Mouse (Mus musculus): ENCODE data around the gene Lin52. TPM values are rescaled to one million over a fixed set of nuclear protein-coding genes. Genes with fewer than 3 reads are reported as not detected.

The Lin52 gene
- total RNA-seq, 2 experiments from 2014 or later = 9.9 to 12.0 TPM

DNA sequence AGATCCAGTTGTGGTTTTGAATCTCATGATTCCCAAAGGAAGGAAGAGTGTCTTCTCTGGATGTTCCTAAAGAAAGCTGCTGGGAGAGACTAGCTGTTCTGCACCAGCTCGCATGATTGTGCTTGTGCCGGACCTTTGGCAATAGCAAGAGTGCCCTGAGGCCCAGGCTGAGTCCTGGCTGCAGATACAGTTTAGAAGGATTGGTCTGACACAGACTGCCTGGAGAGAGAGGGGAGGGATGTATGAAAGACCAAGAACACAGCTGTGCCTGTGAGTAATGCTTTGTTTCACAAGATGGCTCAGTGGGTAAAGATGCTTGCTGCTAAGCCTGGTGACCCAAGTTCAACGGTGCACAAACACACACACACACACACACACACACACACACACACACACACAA, 11.6 kb downstream of the Lin52 start:
- DNase-seq = no peak

DNA sequence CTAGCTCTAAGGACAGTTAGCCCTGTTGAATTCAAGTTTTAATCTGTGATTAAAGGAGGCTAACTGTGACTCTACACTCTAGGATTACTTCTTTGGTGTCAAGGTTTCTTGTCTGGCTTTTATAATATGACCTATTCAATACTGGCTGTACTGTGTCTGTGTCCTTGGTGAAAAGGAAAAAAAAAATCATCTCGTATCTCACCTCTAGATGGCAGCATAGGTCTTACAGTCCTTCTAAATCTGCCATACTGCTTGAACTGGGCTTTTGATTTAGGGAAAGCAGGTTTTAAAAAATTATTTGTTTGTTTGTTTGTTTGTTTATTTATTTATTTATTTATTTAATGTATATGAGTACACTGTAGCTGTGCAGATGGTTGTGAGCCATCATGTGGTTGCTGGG, 17.5 kb downstream of the Lin52 start:
- peak; percentile 14 to 57 for DNase-seq

DNA sequence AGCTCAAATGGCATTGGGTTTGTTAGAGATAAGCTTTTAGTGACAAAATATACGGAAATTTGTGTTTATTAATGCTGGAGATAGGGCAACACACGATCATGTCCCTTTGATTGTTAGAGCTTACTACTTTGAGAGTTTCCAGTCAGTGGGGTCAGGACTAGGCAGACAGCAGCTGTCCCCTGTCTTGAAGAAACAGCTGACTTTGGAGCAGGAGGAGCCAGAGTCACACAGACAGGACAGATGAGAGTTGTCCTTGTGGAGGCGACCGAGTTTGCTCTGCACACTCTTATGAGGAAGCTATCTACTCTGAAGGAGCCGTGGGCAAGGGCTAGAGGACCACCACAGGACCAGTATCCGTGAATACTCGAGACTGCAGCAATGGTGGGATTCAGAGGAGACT, 27.7 kb downstream of the Lin52 start:
- DNase-seq = no peak

DNA sequence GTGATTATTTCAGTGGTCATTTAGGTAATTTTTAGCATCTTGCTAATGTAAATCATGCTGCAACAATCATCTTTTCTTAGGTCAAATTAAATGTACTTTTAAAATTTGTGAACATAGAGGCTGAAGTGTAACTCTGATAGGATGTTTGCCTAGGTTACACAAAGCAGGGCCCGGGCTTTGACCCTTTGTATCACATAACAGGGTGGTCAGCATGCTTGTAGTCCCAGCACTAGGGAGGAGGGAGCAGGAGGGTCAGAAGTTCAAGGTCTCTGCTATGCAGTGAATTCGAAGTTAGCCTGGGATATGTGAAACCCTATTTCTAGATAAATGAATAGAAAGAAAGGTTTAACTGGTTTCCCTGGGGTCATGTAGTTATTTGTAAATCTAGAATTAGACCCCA, 30.0 kb downstream of the Lin52 start:
- DNase-seq = no peak

DNA sequence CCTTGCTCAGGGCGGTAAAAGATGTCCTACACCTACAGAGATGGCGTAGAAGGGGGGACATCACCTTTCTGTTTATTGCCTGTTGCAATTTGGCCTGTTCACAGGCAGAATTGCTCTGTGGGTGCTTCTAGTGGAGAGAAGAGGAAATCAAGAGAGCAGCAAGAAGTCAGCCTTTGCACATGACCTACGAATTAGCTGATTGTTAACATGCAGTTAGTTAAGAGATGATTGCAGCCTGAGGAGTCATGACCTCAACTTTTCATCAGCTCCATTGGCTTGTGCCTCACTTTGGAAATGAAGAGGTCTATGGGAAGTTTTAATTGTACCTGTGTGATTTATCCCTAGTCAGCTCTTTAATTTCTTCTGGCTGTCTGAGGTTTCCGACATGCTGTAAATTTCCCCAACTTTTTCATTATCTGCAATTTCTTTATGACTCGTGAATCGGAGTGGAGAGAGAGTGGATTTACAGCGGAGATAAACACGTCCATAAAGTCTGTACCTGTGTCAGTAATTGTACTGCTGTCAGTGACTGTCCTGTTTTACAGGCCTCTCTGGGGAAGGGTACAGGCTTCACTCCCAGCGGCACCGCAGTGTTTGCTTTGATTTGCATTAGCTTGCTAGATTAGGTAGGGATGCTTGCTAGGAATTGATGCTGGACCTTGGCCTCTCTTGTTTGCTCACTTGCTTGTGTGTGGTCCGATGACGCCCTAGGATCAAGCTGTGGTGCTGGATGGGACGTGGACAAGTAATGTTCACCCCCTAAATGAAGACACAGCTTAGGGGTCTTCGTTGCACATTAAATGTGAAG, 31.8 kb downstream of the Lin52 start:
- no peak for DNase-seq

DNA sequence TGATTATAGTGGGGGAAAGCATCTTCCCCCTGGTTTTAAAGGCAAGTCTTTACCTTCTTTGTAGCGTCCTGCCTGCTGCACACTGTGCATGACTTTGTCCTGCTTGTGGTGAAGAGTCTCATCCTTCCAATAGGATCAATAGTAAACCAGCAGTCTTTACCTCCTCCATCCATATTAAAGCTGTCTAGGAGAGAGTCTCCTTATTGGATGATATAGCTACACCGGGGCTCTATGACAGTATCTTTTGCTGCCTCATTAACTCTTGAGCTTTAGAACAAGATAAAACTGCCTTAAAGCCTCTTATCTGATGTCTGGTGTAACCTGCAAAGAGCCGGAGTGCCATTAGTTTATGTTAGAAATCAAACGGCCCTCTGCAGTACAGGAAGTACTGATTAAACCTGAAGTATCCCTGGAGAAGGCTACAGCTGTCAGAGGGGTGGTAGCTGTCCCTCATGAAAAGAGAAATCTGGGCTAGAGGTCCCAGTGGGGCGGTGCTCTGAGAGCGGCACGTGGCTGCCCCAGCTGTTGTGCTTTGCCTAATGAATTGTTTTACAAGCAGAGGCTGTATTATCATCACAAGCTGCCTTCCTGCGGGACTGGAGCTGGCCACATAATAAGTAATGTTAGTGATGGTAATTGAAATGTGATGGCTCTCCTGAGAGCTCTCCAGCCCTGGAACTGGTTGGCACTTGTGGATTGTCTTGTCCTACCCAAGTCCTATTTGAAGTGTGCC, 36.3 kb downstream of the Lin52 start:
- peak; percentile 34 to 43 for DNase-seq

DNA sequence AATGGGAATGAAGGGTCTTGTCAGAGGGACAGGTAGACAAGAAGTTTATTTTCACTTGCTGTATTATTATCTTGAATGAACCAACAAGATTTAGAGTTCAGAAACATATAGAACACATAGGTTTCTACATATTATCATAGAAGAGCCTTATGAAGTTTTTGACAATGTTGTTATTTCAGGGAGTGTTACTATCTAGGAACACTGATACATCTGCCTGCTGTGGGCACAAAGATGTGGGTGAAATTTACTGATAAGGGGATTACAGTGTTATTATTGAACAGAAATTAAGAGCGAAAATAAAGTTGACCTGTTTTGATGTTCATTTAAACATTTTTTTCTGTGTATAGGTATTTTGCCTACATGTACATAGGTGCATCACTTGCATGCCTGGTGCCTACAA, 45.6 kb downstream of the Lin52 start:
- no peak for DNase-seq

DNA sequence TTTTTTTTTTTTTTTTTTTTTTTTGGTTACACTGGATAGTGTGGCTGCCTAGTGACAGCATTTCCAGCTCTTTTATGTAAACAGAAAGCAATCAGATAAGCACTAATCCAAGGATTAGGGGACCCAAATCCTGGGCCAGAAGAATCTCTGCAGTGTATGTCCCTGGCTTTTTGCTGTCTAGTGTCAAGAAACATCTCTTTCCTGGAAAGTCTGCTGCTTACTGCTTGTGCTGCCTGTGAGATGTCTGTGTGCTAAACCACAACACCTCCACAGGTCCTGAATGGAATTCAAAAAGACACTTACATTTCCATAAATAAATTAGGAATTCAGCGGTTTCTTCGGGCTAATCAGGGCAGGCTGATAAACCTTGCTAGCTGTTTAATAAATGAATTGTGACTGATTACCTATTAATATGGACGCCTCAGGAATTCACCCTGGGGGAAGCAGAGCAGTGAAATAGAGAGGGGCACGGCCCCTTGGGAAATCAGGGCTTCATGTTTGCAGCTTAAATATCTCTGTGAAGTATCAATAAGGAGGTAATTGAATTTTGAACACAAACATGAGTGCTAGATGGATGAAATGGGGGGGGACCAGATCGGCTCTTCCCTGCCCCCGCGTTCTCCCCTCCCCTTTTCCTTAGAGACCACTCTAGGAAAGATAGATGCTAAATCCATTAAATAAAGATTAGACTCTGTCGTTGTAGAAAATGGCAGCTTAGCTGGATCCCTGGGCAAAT, 49.5 kb downstream of the Lin52 start:
- no peak for DNase-seq

DNA sequence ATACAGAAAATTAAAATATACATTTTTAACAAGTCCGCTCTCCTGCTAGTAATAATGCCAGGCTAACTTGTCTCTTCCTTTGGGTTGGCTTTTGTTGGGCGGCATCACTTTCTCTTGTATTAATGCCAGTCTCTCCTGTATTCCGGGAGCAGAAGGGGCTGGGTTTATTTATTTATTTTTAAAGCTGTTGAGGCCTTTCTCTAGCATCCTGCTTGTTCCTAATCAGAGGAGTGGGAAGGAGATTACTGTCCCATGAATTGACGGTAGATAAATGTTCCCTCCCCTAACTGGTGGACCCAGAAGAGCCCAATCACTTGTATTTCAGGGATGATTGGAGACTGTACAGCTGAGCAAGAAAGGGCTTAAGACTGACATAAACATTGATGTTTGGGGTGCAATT, 50.1 kb downstream of the Lin52 start:
- DNase-seq = no peak

DNA sequence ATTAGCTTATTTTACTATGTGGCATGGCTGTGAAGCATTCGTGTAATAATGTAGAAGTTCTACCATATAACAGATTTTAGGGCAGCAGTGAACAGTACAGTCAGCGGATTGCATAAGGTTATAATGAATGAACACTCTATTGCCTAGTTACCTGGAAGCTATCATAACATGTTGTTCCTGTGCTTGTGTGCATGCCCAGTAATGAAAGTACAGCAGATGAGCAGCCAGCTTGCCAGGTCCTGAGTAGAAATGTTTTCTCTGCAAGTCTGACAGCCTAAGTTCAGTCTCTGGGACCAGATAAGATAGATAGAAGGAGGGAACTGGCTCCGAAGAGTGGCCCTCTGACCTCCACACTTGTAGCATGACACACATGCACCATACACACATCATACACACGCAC, 55.6 kb downstream of the Lin52 start:
- DNase-seq = peak in 1 of 2 experiments; percentile 9

DNA sequence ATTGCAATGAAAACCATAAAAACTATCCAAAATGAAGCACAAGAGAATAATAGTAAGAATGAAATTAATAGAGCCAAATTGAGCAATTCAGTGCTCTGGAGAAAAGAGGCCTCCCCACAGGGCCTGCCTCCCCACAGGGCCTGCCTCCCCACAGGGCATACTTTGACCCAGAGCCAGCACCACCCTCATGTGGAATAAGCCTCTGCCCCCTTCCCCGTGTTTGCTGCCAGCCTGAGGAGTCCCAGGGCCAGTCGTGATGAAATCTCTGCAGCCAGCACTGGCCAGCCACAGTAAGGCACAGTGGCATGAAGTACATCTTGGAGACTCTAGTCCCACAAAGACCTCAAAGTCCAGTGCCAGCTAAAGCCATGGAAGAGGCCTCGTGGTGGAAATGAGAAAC, 60.8 kb downstream of the Lin52 start:
- no peak for DNase-seq

DNA sequence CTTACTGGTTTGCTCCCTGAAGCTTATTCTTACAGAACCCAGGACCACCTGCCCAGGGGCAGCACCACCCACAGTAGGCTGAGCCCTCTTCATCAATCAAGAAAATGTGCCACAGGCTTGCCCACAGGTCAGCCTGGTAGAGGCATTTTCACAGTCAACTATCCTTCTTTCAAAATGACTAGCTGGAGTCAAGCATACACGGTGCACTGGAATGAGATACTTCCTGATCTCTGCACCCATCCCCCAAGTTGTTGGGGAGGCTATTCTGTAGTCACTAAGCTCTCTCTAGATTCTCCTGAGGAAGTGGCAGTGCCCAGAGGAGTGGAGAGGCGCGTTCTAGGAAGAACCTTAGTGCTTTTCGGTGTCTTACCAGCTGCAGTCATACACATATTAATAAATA, 64.3 kb downstream of the Lin52 start:
- DNase-seq = peak in 1 of 2 experiments; percentile 7

DNA sequence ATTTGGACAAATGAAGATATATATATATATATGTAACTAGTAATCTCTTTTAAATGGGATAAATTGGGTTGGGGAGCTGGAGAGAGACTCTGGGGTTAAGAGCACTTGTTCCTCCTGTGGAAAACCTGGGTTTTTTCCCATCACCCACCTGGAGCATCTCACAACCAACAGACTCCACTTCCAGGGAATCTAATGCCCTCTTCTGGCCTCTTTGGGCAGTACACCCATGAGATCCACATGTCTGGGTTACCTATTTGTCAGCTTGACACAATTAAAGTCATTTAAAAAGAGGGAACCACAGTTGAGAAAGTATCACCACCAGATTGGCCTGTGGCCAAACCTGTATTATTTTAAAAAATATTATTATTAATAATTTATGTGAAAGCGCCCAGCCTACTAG, 65.4 kb downstream of the Lin52 start:
- no peak for DNase-seq

DNA sequence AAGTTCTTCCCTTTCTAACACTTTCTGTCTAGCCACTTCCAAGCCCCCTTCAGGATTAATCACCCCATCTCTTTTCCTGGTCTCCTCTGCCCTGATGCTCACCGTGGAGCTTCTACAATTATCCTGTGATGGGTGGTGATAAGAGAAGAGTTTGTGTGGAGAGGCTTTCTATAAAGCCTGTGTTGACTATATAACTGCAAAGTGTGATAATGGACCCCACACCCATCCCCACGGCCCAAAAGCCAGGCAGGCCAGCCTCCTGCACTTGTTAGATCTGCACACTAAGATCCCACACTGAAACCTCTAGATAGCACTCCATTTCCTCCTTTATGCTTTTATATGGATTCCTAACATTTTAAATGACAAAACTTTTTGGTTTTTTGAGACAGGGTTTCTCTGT, 66.8 kb downstream of the Lin52 start:
- DNase-seq = no peak

DNA sequence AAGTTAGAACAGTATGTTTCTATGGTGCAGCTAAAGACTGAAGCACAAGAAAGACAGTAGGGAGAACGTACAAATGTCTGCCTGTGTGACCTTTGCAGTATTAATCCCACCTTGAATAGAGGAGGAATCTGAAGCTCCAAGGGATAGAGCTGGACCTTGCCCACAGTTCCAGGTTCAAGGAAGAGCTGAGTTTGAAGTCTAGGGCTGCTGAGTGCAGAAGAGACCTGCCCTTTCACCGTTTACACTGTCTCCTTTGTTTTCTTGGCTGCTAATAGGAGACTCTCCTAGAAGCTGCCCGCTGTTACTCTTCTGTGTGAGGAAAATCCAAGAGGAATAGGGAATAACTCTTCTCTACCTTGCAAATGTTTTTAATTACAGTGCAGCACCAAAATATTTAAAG, 72.5 kb downstream of the Lin52 start:
- no peak for DNase-seq

DNA sequence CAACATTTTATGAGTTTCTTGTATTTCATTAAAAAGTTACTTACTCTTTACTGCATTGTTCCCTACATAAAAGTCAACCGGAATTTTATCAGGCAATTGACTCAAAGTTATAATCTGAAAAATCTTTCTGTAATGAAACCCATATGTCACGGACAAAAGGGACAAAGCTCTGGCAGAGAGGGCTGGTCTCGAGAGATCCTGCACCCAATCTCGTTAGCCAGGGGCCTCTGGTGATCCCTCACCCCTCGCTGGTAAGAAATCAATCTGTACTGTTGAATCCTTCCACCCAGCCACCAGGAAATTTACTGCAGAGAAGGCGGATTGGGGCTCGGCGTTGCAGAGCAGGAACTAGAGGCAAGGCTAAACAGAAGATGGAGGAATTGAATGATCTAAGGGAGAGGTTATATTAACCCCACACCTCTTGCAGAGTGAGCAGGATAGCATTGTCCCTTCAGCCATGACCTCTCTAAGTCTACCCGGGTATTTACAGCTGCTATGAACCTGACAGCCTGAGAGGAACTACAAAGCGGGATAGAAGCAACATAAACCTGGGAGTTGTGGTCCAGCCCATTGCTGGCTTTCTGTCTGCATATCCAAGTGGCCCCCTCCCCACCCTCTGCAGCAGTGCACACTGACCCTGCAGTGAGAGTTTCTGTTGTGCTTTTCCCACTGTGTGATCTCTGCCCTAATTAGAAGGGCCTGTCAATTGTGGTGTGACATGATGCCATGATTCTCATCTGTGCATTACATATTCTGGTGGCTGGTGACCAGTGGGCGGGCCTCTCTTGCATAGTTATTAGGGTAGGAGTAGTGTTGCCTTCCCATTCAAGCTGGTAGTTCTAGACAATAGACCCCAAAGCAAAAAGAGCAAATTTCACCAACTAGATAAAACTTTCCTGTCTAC, 73.2 kb downstream of the Lin52 start:
- DNase-seq = no peak

DNA sequence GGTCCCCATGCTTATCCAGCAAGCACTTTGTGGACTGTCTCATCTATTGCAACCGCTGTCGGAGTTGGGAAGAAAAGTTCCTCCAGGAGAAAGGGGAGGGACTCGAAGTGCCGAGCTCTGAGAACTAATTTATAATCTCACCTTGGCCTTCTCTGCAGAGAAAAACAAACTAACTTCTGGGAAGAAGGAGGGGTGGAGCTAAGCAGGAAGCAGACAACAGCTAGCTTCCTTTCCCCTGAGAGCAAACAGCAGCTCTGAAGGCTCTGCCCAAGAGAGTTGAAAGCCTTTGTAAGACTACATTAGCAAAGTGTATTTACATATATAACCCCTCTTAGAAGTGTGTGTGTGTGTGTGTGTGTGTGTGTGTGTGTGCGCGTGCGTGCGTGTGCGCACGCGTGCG, 74.2 kb downstream of the Lin52 start:
- no peak for DNase-seq

DNA sequence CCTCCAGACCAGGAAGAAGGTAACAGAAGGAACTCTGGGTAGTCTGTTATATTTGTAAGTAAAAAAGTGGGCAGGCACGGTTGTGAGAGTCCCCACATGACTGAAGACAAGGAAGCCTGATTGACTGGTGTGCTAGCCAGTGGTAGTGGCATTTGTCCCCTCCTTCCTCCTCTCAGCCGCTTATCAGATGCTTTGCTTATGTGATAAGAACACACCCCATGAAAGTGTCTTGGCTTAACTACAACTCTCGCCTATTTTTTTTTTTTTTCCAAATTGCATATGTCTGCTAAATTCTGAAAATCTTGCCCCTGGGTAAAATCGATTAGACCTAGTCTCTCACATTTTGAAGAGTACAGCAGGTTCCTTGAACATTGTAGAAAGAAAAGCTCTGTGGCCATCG, 79.2 kb downstream of the Lin52 start:
- DNase-seq = no peak

DNA sequence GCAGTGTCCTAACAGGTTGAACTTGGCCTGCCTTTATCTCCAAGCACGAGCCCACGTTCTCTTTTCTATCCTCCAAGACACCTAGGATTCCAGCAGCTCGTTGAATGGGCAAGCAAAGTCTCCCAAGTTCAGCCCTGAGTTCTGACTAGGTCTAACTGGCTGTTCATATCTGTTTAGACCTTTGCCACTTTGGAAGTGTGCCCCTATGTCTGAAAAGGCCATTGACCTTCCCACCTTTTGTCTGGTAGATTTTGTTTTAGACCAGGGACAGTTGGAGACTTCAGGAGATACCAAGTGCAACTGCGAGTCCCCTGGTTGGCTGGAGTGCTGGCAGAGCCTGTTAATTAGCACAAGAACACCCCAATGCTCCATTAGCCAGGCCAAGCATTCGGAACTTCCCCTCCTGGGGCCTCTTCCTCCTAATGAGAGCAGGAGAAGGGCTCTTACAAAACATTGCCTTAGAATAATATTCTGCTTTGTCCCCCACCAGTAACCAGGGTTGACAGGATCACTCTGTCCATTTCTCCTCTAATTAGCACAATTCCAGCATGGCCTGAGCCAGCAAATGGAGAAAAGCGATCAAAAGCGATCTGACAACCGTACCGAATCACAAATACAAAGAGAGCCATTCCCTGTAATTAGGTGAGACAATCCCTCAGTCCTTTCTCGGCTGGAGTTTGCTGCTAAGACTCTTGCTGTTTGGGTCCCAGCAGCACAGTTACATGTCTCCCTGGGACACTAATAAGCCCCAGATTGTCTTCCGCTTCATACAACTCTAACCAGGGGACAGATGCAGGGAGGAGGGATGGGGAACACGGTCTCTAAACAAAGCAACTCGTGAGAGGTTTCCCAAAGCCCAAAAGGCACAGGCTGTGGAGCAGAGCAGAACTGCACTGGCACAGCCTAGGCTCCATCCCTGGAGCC, 80.9 kb downstream of the Lin52 start:
- DNase-seq = no peak

DNA sequence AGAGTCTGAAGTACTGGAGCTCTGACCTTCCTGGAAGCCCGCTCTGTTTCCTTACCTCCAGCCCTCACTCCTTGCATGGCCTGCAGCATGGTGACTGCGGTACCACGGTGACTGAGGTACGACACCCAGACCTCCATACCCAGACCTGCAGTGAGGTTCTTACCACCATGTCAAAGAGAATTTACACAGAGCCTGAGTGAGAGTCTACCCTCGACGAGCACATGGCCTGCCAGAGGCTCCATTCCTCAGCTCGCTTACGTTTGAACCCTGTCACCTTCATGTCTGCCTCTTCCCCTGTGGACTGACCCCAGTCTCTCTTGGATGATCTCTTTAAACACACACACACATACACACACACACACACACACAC, 81.6 kb downstream of the Lin52 start:
- DNase-seq = no peak

Data from heart, adult 18-20 months (tissue).